Mouse (Mus musculus) T-helper 17 cell (primary cell): ENCODE results near the gene Ttc28.

ENCODE experiments used
- in situ Hi-C, 2 experiments: fragments of 300-600 bp; cut with MboI, MseI; formaldehyde crosslinking; loops; 1 replicate in 1 of 2; 2 replicates in 1 of 2; pipeline ENCODE4 v1.15.1; 2025; ENCODE audit warnings: high pct_unique_total_duplicates in 2 of 2

Ttc28 gene

GRCm38 (mm10) chr5:111085849-111086248 is 206.2 kb downstream of the Ttc28 start:
- in situ Hi-C loops = no loop called here

- in situ Hi-C loops = no loop called here
These were observed 217.1 kb downstream of the Ttc28 start for GRCm38 (mm10) chr5:111096750-111097149.

- in situ Hi-C loops = no loop called here
These were observed 217.9 kb downstream of the Ttc28 start for GRCm38 (mm10) chr5:111097233-111098160.

GRCm38 (mm10) chr5:111098516-111099274 is 219.1 kb downstream of the Ttc28 start:
- in situ Hi-C loops = no loop called here

GRCm38 (mm10) chr5:111100585-111100984 is 221.0 kb downstream of the Ttc28 start:
- in situ Hi-C loops = no loop called here

- in situ Hi-C loops = no loop called here
These were observed 221.9 kb downstream of the Ttc28 start for GRCm38 (mm10) chr5:111101383-111101932.

- in situ Hi-C loops = no loop called here
These were observed 225.2 kb downstream of the Ttc28 start for GRCm38 (mm10) chr5:111104801-111105200.

GRCm38 (mm10) chr5:111111378-111111777 is 231.8 kb downstream of the Ttc28 start:
- in situ Hi-C loops = no loop called here

GRCm38 (mm10) chr5:111113183-111113582 is 233.6 kb downstream of the Ttc28 start:
- in situ Hi-C loops = no loop called here

- in situ Hi-C loops = no loop called here
These were observed 234.2 kb downstream of the Ttc28 start for GRCm38 (mm10) chr5:111113694-111114375.

GRCm38 (mm10) chr5:111114597-111114996 is 235.0 kb downstream of the Ttc28 start:
- in situ Hi-C loops = no loop called here

- in situ Hi-C loops = no loop called here
These were observed 236.1 kb downstream of the Ttc28 start for GRCm38 (mm10) chr5:111115519-111116350.

- in situ Hi-C loops = no loop called here
These were observed 240.2 kb downstream of the Ttc28 start for GRCm38 (mm10) chr5:111119805-111120204.

- in situ Hi-C loops = no loop called here
These were observed 240.7 kb downstream of the Ttc28 start for GRCm38 (mm10) chr5:111120298-111120697.

- in situ Hi-C loops = no loop called here
These were observed 241.3 kb downstream of the Ttc28 start for GRCm38 (mm10) chr5:111120705-111121420.

GRCm38 (mm10) chr5:111122332-111123049 is 242.9 kb downstream of the Ttc28 start:
- in situ Hi-C loops = no loop called here

- in situ Hi-C loops = no loop called here
These were observed 243.6 kb downstream of the Ttc28 start for GRCm38 (mm10) chr5:111123050-111123746.

GRCm38 (mm10) chr5:111124620-111125200 is 245.1 kb downstream of the Ttc28 start:
- in situ Hi-C loops = loop anchor here in 1 of 2 experiments (25.0 kb wide), 1 partner anchor 1013 kb away; no protein-coding TSS in a partner anchor
